Mouse (Mus musculus): ENCODE results near the gene Gm49510. TPM values are rescaled to one million over a fixed set of nuclear protein-coding genes. Genes with fewer than 3 reads are reported as not detected.

The Gm49510 gene
- polyA plus RNA-seq (2015; fragmentation: Nextera tagmentation; extraction: Ambion mirVana): 0.07 TPM in 1 of 2 replicates, not detected in the other

- H3K27me3 ChIP-seq (ENCODE audit: insufficient read depth, low read length): no peaks in the 10 kb centered on the region
- H3K27ac ChIP-seq (ENCODE audit: low read depth): peak within 1 kb of the TSS; percentile 84
- TF ChIP-seq EP300 (IDR thresholded peaks at IDR 0.05; ENCODE audit: low read depth) (no peak), CTCF (IDR thresholded peaks at IDR 0.05; ENCODE audit: low read depth) (no peak)
- WGBS (ENCODE audit: insufficient replicate concordance): 3% methylated on average over 20 of the region's 20 CpGs
- peaks cover 65% of the 10 kb centered on the region for H3K4me1 ChIP-seq (ENCODE audit: insufficient read depth)
- H3K9me3 ChIP-seq (ENCODE audit: low read length): no peaks in the 10 kb centered on the region
- H3K4me2 ChIP-seq (ENCODE audit: low read depth, low read length): peak within 1 kb of the TSS; percentile 99
- no peak for DNase-seq
- ATAC-seq: no peak
- peaks cover 12% of the 10 kb centered on the region; the same call in 1 of the 2 replicates for H3K36me3 ChIP-seq (replicated peaks; ENCODE audit: insufficient read depth, low read length)
- H3K9ac ChIP-seq (replicated peaks): peak within 1 kb of the TSS; percentile 82
- peak within 1 kb of the TSS; percentile 83 for H3K4me3 ChIP-seq (ENCODE audit: low read depth, low read length)
Observed at GRCm38 (mm10) chr15:78899409-78899739, at the start of gene Gm49510. Gene Gm49510, plus strand, starts transcription at chr15:78899667.

- DNase-seq (no peak), ATAC-seq (no peak)
- Histone ChIP-seq H3K27me3 (ENCODE audit: insufficient read depth, low read length) (no peaks in the 10 kb centered on the region), H3K36me3 (replicated peaks; ENCODE audit: insufficient read depth, low read length) (peaks cover 16% of the 10 kb centered on the region), H3K9ac (replicated peaks) (no peak overlapping the region), H3K4me1 (ENCODE audit: insufficient read depth) (peaks cover 30% of the 10 kb centered on the region), H3K4me2 (ENCODE audit: low read depth, low read length) (no peak overlapping the region), H3K4me3 (ENCODE audit: low read depth, low read length) (no peak overlapping the region), H3K9me3 (ENCODE audit: low read length) (no peaks in the 10 kb centered on the region), H3K27ac (ENCODE audit: low read depth) (no peak overlapping the region; the same call in 1 of the 2 replicates)
- TF ChIP-seq EP300 (IDR thresholded peaks at IDR 0.05; ENCODE audit: low read depth) (no peak), CTCF (IDR thresholded peaks at IDR 0.05; ENCODE audit: low read depth) (no peak)
- 53% methylated on average over 14 of the region's 15 CpGs for WGBS (ENCODE audit: insufficient replicate concordance)
Observed at GRCm38 (mm10) chr15:78850059-78850824, 49.2 kb upstream of the Gm49510 start.

GRCm38 (mm10) chr15:78850944-78851343 is 48.5 kb upstream of the Gm49510 start:
- H3K36me3 ChIP-seq (replicated peaks; ENCODE audit: insufficient read depth, low read length): peaks cover 16% of the 10 kb centered on the region
- H3K4me2 ChIP-seq (ENCODE audit: low read depth, low read length): no peak overlapping the region
- TF ChIP-seq CTCF (IDR thresholded peaks at IDR 0.05; ENCODE audit: low read depth) (no peak), EP300 (IDR thresholded peaks at IDR 0.05; ENCODE audit: low read depth) (no peak)
- WGBS (ENCODE audit: insufficient replicate concordance): 37% methylated on average over 6 of the region's 6 CpGs
- no peaks in the 10 kb centered on the region for H3K9me3 ChIP-seq (ENCODE audit: low read length)
- no peak overlapping the region for H3K9ac ChIP-seq (replicated peaks)
- no peak for DNase-seq
- H3K27ac ChIP-seq (ENCODE audit: low read depth): peak overlapping the region; percentile 12; the same call in 1 of the 2 replicates
- no peak overlapping the region for H3K4me3 ChIP-seq (ENCODE audit: low read depth, low read length)
- peaks cover 28% of the 10 kb centered on the region for H3K4me1 ChIP-seq (ENCODE audit: insufficient read depth)
- H3K27me3 ChIP-seq (ENCODE audit: insufficient read depth, low read length): no peaks in the 10 kb centered on the region
- ATAC-seq: no peak

GRCm38 (mm10) chr15:78851505-78852153 is 47.8 kb upstream of the Gm49510 start:
- peak overlapping the region; percentile 7; the same call in 1 of the 2 replicates for H3K4me2 ChIP-seq (ENCODE audit: low read depth, low read length)
- ATAC-seq (peak; percentile 83), DNase-seq (peak; percentile 96)
- H3K27me3 ChIP-seq (ENCODE audit: insufficient read depth, low read length): no peaks in the 10 kb centered on the region
- H3K4me1 ChIP-seq (ENCODE audit: insufficient read depth): peaks cover 22% of the 10 kb centered on the region
- WGBS (ENCODE audit: insufficient replicate concordance): 8% methylated on average over 13 of the region's 13 CpGs
- H3K9me3 ChIP-seq (ENCODE audit: low read length): no peaks in the 10 kb centered on the region
- H3K4me3 ChIP-seq (ENCODE audit: low read depth, low read length): no peak overlapping the region
- H3K36me3 ChIP-seq (replicated peaks; ENCODE audit: insufficient read depth, low read length): peaks cover 16% of the 10 kb centered on the region
- peak overlapping the region; percentile 12; the same call in 1 of the 2 replicates for H3K27ac ChIP-seq (ENCODE audit: low read depth)
- H3K9ac ChIP-seq (replicated peaks): no peak overlapping the region
- TF ChIP-seq EP300 (IDR thresholded peaks at IDR 0.05; ENCODE audit: low read depth) (no peak), CTCF (IDR thresholded peaks at IDR 0.05; ENCODE audit: low read depth) (peak; percentile 97)

- H3K27me3 ChIP-seq (ENCODE audit: insufficient read depth, low read length): no peaks in the 10 kb centered on the region
- H3K4me2 ChIP-seq (ENCODE audit: low read depth, low read length): no peak within 1 kb of the TSS
- no peaks in the 10 kb centered on the region for H3K36me3 ChIP-seq (replicated peaks; ENCODE audit: insufficient read depth, low read length)
- H3K4me3 ChIP-seq (ENCODE audit: low read depth, low read length): no peak within 1 kb of the TSS
- DNase-seq: no peak
- H3K9ac ChIP-seq (replicated peaks): no peak within 1 kb of the TSS
- 24% methylated on average over 8 of the region's 8 CpGs for WGBS (ENCODE audit: insufficient replicate concordance)
- peaks cover 28% of the 10 kb centered on the region for H3K4me1 ChIP-seq (ENCODE audit: insufficient read depth)
- no peak within 1 kb of the TSS for H3K27ac ChIP-seq (ENCODE audit: low read depth)
- peak; percentile 31 for ATAC-seq
- no peak for TF ChIP-seq EP300 (IDR thresholded peaks at IDR 0.05; ENCODE audit: low read depth)
- no peak for TF ChIP-seq CTCF (IDR thresholded peaks at IDR 0.05; ENCODE audit: low read depth)
- no peaks in the 10 kb centered on the region for H3K9me3 ChIP-seq (ENCODE audit: low read length)
Observed at GRCm38 (mm10) chr15:78855303-78855965, 44.0 kb upstream of the Gm49510 start, which contains the start of gene Lgals2. Gene Lgals2, minus strand, starts transcription at chr15:78855529.

GRCm38 (mm10) chr15:78857009-78857408 is 42.5 kb upstream of the Gm49510 start:
- H3K9me3 ChIP-seq (ENCODE audit: low read length): no peaks in the 10 kb centered on the region
- H3K27ac ChIP-seq (ENCODE audit: low read depth): no peak overlapping the region
- H3K4me3 ChIP-seq (ENCODE audit: low read depth, low read length): no peak overlapping the region
- TF ChIP-seq EP300 (IDR thresholded peaks at IDR 0.05; ENCODE audit: low read depth) (no peak), CTCF (IDR thresholded peaks at IDR 0.05; ENCODE audit: low read depth) (no peak)
- ATAC-seq (no peak), DNase-seq (no peak)
- no peaks in the 10 kb centered on the region for H3K36me3 ChIP-seq (replicated peaks; ENCODE audit: insufficient read depth, low read length)
- peaks cover 15% of the 10 kb centered on the region for H3K4me1 ChIP-seq (ENCODE audit: insufficient read depth)
- no peak overlapping the region for H3K9ac ChIP-seq (replicated peaks)
- H3K4me2 ChIP-seq (ENCODE audit: low read depth, low read length): no peak overlapping the region
- H3K27me3 ChIP-seq (ENCODE audit: insufficient read depth, low read length): no peaks in the 10 kb centered on the region
- WGBS (ENCODE audit: insufficient replicate concordance): 69% methylated on average over 7 of the region's 7 CpGs

Measured in liver, postnatal 0 days (tissue).